Mouse (Mus musculus) intestine, embryonic 14.5 days (tissue): Measurements from ENCODE around the gene Abhd12b. TPM values are rescaled to one million over a fixed set of nuclear protein-coding genes. Genes with fewer than 3 reads are reported as not detected.

Source experiments
- ATAC-seq: fragments of 200-750 bp; cut with Nextera tagmentation; replicated peaks from 2 replicates; pipeline ENCODE4 v1.8.0; 2017; ENCODE audit warnings: low read depth, moderate number of reproducible peaks, moderate TSS enrichment, moderate library complexity; ENCODE audit not compliant: low FRiP score, low TSS enrichment
- DNase-seq: peaks from one replicate; pipeline ENCODE4 v3.0.0-alpha.2; 2018; ENCODE audit warnings: low spot score
- H3K27ac ChIP-seq: fragments of 300-500 bp; sonication (generic); 2 replicates; pipeline ENCODE4 v1.5.1; 2014; ENCODE audit warnings: low read depth, mild to moderate bottlenecking, control low read depth
- H3K27me3 ChIP-seq: fragments of 300-500 bp; sonication (generic); replicated peaks from 2 replicates; pipeline ENCODE4 v1.6.1; 2014; ENCODE audit warnings: low read length, control low read depth; ENCODE audit not compliant: control insufficient read depth, insufficient read depth
- H3K36me3 ChIP-seq: fragments of 300-500 bp; sonication (generic); 2 replicates; pipeline ENCODE4 v1.6.1; 2014; ENCODE audit warnings: low read length, control low read depth; ENCODE audit not compliant: control insufficient read depth, insufficient read depth
- H3K4me1 ChIP-seq: fragments of 300-500 bp; sonication (generic); replicated peaks from 2 replicates; pipeline ENCODE4 v1.6.1; 2014; ENCODE audit warnings: low read length, control low read depth, mixed read lengths; ENCODE audit not compliant: control insufficient read depth, insufficient read depth
- H3K4me2 ChIP-seq: fragments of 300-500 bp; sonication (generic); 2 replicates; pipeline ENCODE4 v1.6.1; 2014; ENCODE audit warnings: low read length
- H3K4me3 ChIP-seq: fragments of 300-500 bp; sonication (generic); 2 replicates; pipeline ENCODE4 v1.5.1; 2014; ENCODE audit warnings: low read depth, low read length, control low read depth, mixed read lengths
- H3K9ac ChIP-seq: fragments of 300-500 bp; sonication (generic); 2 replicates; pipeline ENCODE4 v1.6.1; 2014; ENCODE audit warnings: mild to moderate bottlenecking, low read length
- H3K9me3 ChIP-seq: fragments of 300-500 bp; sonication (generic); 2 replicates; pipeline ENCODE4 v1.6.1; 2016; ENCODE audit warnings: low read length, control low read depth; ENCODE audit not compliant: control insufficient read depth
- WGBS: fragments of 180-500 bp; shearing (Covaris S2); extraction: QIAGEN DNeasy Blood & Tissue Kit; methylation state at CpG from one replicate; pipeline ENCODE4 v1.1.7; 2014; 5-methylcytosine and 5-hydroxymethylcytosine counted together
- polyA plus RNA-seq: library from polyadenylated mRNA; unstranded; fragments of >200 nt; fragmentation: Nextera tagmentation; extraction: Ambion mirVana; gene quantifications from 2 replicates; pipeline ENCODE4 v1.2.1, GENCODE M21; 2014

Gene Abhd12b
- polyA plus RNA-seq, 1 experiment from 2014 or later: 0.49 TPM

DNA sequence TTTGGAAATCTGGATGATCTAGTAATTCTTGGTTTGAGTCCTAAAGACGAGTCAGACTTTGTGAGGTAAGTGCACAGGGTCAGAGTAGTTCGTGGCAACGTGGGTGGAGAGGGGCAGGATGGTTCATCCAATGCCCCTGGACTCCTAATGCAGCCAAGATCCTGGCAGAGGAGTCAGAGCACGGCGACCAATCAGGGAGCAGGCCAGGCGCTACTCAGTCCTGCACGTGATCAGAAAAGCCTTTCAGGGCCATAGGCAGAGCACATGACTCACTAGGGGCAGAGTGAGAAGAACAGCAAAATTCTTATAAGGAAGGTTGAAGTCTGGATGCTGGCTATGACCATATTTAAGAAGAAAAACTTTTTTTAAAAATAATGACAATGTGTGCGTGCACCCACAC lies 50.5 kb downstream of the Abhd12b start:
- DNase-seq: no peak
- 78% methylated on average over 8 of the region's 8 CpGs for WGBS
- ATAC-seq: no peak
- H3K4me3 ChIP-seq: no peak overlapping the region
- no peak overlapping the region for H3K9ac ChIP-seq
- no peak overlapping the region for H3K27ac ChIP-seq
- H3K4me2 ChIP-seq: no peak overlapping the region
- H3K36me3 ChIP-seq: peaks cover 5% of the 10 kb centered on the region; the same call in 1 of the 2 replicates
- H3K4me1 ChIP-seq: no peaks in the 10 kb centered on the region
- H3K27me3 ChIP-seq: no peaks in the 10 kb centered on the region
- no peaks in the 10 kb centered on the region for H3K9me3 ChIP-seq

DNA sequence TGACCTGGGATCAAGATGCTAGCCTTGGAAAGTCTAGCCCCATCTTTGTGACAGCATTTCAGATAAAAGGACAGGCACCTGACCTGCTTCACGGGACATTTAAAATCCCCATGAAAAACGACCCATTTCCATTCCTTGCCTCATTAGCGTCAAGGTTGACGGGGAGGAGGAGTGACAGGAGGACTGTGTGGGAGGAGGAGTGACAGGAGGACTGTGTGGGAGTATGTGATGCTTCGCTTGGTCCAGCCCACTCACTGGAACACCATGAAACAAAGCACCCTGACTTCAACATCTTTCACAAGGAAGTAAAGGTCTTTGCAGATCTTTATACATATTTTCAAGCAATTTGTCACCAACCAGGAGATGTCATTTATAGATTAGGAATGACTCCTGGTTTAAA lies 54.3 kb downstream of the Abhd12b start:
- no peak overlapping the region for H3K4me3 ChIP-seq
- ATAC-seq: no peak
- WGBS: 70% methylated on average over 5 of the region's 5 CpGs

DNA sequence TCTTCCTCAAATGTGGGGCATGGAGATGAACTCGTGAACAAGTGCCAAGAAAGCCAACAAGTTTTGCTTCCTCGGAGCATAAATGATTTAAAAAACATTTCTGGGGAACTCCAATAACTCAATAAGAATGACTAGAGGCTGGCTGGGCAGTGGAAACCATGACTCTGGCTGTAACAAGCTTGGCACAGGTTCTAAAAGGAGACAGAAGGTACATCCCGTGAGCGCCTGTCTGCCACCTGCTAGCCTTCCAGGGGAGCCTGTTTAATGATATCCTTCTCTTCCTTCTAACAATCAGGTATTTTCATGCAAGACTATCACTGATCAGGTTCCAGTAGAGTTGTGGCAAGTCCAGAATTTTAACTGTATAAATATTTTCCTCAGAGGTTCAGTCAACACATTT lies 58.6 kb downstream of the Abhd12b start:
- DNase-seq: no peak
- peaks cover 3% of the 10 kb centered on the region; the same call in 1 of the 2 replicates for H3K36me3 ChIP-seq
- no peaks in the 10 kb centered on the region for H3K9me3 ChIP-seq
- no peak overlapping the region for H3K4me2 ChIP-seq
- no peak overlapping the region for H3K27ac ChIP-seq
- no peaks in the 10 kb centered on the region for H3K4me1 ChIP-seq
- H3K27me3 ChIP-seq: no peaks in the 10 kb centered on the region
- no peak for ATAC-seq
- H3K9ac ChIP-seq: no peak overlapping the region
- 90% methylated on average over 4 of the region's 4 CpGs for WGBS
- H3K4me3 ChIP-seq: no peak overlapping the region

More for the DNA sequence above, 54.3 kb downstream of the Abhd12b start:
- Histone ChIP-seq H3K27ac (no peak overlapping the region), H3K4me1 (no peaks in the 10 kb centered on the region), H3K27me3 (no peaks in the 10 kb centered on the region), H3K9me3 (no peaks in the 10 kb centered on the region), H3K36me3 (peaks cover 5% of the 10 kb centered on the region; the same call in 1 of the 2 replicates), H3K9ac (no peak overlapping the region), H3K4me2 (no peak overlapping the region)
- no peak for DNase-seq

GRCm38 (mm10) chr12:70213601-70214000 lies 59.7 kb downstream of the Abhd12b start:
- no peaks in the 10 kb centered on the region for H3K9me3 ChIP-seq
- H3K27me3 ChIP-seq: no peaks in the 10 kb centered on the region
- no peak overlapping the region for H3K4me3 ChIP-seq
- WGBS: 85% methylated on average over 6 of the region's 6 CpGs
- no peaks in the 10 kb centered on the region for H3K36me3 ChIP-seq
- no peaks in the 10 kb centered on the region for H3K4me1 ChIP-seq
- no peak for DNase-seq
- no peak for ATAC-seq
- no peak overlapping the region for H3K4me2 ChIP-seq
- no peak overlapping the region for H3K27ac ChIP-seq
- no peak overlapping the region for H3K9ac ChIP-seq

GRCm38 (mm10) chr12:70214281-70214680 lies 60.3 kb downstream of the Abhd12b start:
- H3K9me3 ChIP-seq: no peaks in the 10 kb centered on the region
- H3K36me3 ChIP-seq: no peaks in the 10 kb centered on the region
- DNase-seq: no peak

DNA sequence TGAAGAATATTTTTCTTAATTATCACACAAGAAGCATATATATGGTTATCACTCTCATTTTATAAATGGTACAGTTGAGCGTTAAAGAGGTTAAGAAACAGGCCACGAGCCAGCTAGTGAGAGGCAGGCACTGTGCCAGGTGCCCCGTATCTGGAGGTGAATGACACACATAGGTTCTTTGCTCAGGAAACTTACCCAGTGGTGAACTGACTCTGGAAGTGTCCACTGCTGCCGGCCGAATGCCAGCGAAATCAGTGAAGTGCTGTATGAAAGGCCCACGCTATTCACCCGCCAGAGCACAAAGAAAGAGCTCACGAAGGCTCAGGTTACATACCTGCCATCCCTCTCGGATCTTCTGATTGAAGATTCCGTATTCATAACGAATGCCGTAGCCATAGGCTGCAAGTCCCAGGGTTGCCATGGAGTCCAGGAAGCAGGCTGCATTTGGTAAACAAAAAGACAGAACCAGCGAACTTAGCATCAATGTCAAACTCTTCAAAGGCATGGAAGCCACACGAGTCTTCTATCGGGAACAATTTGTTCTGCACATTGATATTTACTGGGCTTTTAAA lies 62.4 kb downstream of the Abhd12b start:
- Histone ChIP-seq H3K27ac (no peak overlapping the region), H3K36me3 (no peaks in the 10 kb centered on the region), H3K4me2 (no peak overlapping the region), H3K9ac (no peak overlapping the region), H3K9me3 (no peaks in the 10 kb centered on the region), H3K27me3 (no peaks in the 10 kb centered on the region), H3K4me1 (no peaks in the 10 kb centered on the region), H3K4me3 (no peak overlapping the region)
- DNase-seq (no peak), ATAC-seq (no peak)
- WGBS: 66% methylated on average over 16 of the region's 16 CpGs

More at GRCm38 (mm10) chr12:70214281-70214680, 60.3 kb downstream of the Abhd12b start:
- no peak for ATAC-seq
- no peaks in the 10 kb centered on the region for H3K27me3 ChIP-seq
- no peaks in the 10 kb centered on the region for H3K4me1 ChIP-seq
- no peak overlapping the region for H3K4me2 ChIP-seq
- H3K27ac ChIP-seq: no peak overlapping the region
- no peak overlapping the region for H3K4me3 ChIP-seq
- 86% methylated on average over 8 of the region's 8 CpGs for WGBS
- H3K9ac ChIP-seq: no peak overlapping the region

DNA sequence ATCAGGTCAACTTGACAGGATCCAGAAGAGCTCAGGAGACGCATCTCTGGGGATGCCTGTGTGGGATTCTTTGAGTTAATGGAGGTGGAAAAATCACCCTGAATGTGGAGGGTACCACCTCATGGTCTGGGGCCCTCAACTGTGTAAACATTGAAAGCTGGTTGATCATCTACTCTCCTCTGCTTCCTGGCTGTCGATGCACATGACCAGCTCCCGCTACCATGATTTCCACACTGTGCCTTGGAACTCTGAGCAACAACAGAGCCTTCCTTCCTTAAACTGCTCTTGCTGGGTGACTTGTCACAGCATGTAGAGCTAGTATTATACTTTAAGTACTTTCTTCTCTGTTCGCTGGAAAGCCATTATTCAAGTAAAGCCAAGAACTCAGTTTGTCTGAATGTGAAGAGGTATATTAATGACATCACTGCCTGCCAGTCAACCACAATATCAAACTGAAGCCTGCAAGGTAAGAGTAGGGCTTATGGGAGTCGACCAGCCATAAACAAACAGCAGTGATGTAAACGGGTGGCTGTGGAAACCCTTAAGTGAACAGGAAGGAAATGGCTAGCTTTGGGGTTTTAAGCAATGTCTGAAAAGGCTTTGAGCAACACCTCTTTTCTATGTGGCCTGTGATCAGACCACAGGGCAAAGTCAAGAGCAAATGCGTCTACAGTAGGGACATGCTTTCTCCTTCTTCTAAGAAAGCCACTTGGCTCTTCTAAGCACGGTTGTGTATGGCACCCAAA lies 65.0 kb downstream of the Abhd12b start:
- Histone ChIP-seq H3K27me3 (no peaks in the 10 kb centered on the region), H3K4me2 (no peak overlapping the region), H3K4me1 (no peaks in the 10 kb centered on the region), H3K36me3 (no peaks in the 10 kb centered on the region), H3K4me3 (no peak overlapping the region), H3K9me3 (no peaks in the 10 kb centered on the region), H3K27ac (no peak overlapping the region), H3K9ac (no peak overlapping the region)
- WGBS: 58% methylated on average over 8 of the region's 8 CpGs
- ATAC-seq: no peak
- no peak for DNase-seq

GRCm38 (mm10) chr12:70221425-70221824 lies 67.5 kb downstream of the Abhd12b start:
- no peak for ATAC-seq
- Histone ChIP-seq H3K36me3 (no peaks in the 10 kb centered on the region), H3K27ac (no peak overlapping the region), H3K27me3 (no peaks in the 10 kb centered on the region), H3K4me1 (no peaks in the 10 kb centered on the region), H3K9ac (no peak overlapping the region), H3K4me3 (no peak overlapping the region), H3K9me3 (no peaks in the 10 kb centered on the region), H3K4me2 (no peak overlapping the region)
- 67% methylated on average over 5 of the region's 5 CpGs for WGBS
- DNase-seq: no peak

DNA sequence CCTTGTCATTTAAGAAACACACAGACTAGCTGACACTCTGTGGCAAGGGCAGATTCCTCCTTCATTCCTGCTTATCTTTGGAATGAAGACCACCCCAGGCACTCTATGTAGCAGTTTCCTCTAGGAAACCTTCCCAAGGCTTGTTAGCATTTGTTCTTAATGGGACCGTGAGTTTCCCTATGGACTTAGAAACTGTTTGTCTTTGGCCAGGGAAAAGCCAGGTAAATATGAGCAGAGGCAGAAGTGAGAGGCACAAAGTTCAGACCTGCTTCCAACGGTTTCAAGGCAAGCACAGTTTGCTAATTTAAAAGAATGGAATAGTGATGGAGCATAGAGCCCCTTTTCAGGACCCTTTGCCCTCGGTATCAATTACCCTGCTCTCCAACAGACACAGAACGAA lies 69.4 kb downstream of the Abhd12b start:
- Histone ChIP-seq H3K27ac (no peak overlapping the region), H3K36me3 (no peaks in the 10 kb centered on the region), H3K9ac (no peak overlapping the region), H3K27me3 (no peaks in the 10 kb centered on the region), H3K9me3 (no peaks in the 10 kb centered on the region), H3K4me2 (no peak overlapping the region), H3K4me3 (no peak overlapping the region), H3K4me1 (peaks cover 7% of the 10 kb centered on the region; the same call in 1 of the 2 replicates)
- 58% methylated on average over 4 of the region's 4 CpGs for WGBS
- DNase-seq: no peak
- no peak for ATAC-seq
